Mouse (Mus musculus) liver, postnatal 0 days (tissue): ENCODE results near the gene Col8a2. TPM values are rescaled to one million over a fixed set of nuclear protein-coding genes. Genes with fewer than 3 reads are reported as not detected.

ENCODE experiments used
- ATAC-seq: fragments of 200-750 bp; cut with Nextera tagmentation; 2 replicates; pipeline ENCODE4 v1.8.0; 2017; ENCODE audit warnings: mild to moderate bottlenecking, moderate library complexity
- DNase-seq: peaks from one replicate; pipeline ENCODE4 v3.0.0-alpha.2; 2016
- H3K27ac ChIP-seq: fragments of 300-500 bp; sonication (generic); 2 replicates; pipeline ENCODE4 v1.5.1; 2014; ENCODE audit warnings: antibody characterized with exemption, moderate library complexity, mild to moderate bottlenecking, low read depth
- H3K27me3 ChIP-seq: fragments of 300-500 bp; sonication (generic); 2 replicates; pipeline ENCODE4 v1.6.1; 2014; ENCODE audit warnings: low read length, control low read depth, mixed read lengths; ENCODE audit not compliant: insufficient read depth
- H3K36me3 ChIP-seq: fragments of 300-500 bp; sonication (generic); replicated peaks from 2 replicates; pipeline ENCODE4 v1.6.1; 2014; ENCODE audit warnings: mild to moderate bottlenecking, control low read depth, low read length, moderate library complexity, mixed read lengths; ENCODE audit not compliant: insufficient read depth
- H3K4me1 ChIP-seq: fragments of 300-500 bp; sonication (generic); 2 replicates; pipeline ENCODE4 v1.6.1; 2014; ENCODE audit warnings: antibody characterized with exemption, mild to moderate bottlenecking, control low read depth; ENCODE audit not compliant: insufficient read depth
- H3K4me2 ChIP-seq: fragments of 300-500 bp; sonication (generic); 2 replicates; pipeline ENCODE4 v1.6.1; 2014; ENCODE audit warnings: low read depth, mild to moderate bottlenecking, low read length, moderate library complexity, mixed read lengths
- H3K4me3 ChIP-seq: fragments of 300-500 bp; sonication (generic); 2 replicates; pipeline ENCODE4 v1.5.1; 2014; ENCODE audit warnings: low read depth, low read length
- H3K9ac ChIP-seq: fragments of 300-500 bp; sonication (generic); replicated peaks from 2 replicates; pipeline ENCODE4 v1.6.1; 2014; ENCODE audit warnings: mild to moderate bottlenecking, moderate library complexity
- H3K9me3 ChIP-seq: fragments of 300-500 bp; sonication (generic); 2 replicates; pipeline ENCODE4 v1.6.1; 2016; ENCODE audit warnings: mild to moderate bottlenecking, control low read depth, low read length, mixed read lengths
- CTCF ChIP-seq: sonication (generic); IDR thresholded peaks from 2 replicates; pipeline ENCODE4 v1.5.1; 2016; ENCODE audit warnings: antibody characterized with exemption, low read depth
- EP300 ChIP-seq: IDR thresholded peaks from 2 replicates; pipeline ENCODE4 v1.6.1; 2016; ENCODE audit warnings: antibody characterized with exemption, low read depth, mild to moderate bottlenecking
- WGBS: fragments of 180-500 bp; shearing (Covaris S2); extraction: QIAGEN DNeasy Blood & Tissue Kit; methylation state at CpG from one replicate; pipeline ENCODE4 v1.1.7; 2014; ENCODE audit not compliant: insufficient replicate concordance; 5-methylcytosine and 5-hydroxymethylcytosine counted together
- polyA plus RNA-seq: library from polyadenylated mRNA; unstranded; fragments of >200 nt; fragmentation: Nextera tagmentation; extraction: Ambion mirVana; gene quantifications from 2 replicates; pipeline ENCODE4 v1.2.1, GENCODE M21; 2015

Gene Col8a2
- polyA plus RNA-seq, 1 experiment from 2014 or later = 0.25 TPM

- Histone ChIP-seq H3K27me3 (0 out of 2 replicates have a peak, but pooled peaks cover 2% of the 10 kb centered on the region), H3K27ac (no peak overlapping the region; the same call in 1 of the 2 replicates), H3K9me3 (no peaks in the 10 kb centered on the region), H3K4me1 (peaks cover 64% of the 10 kb centered on the region), H3K9ac (peak overlapping the region; percentile 78), H3K4me2 (peak overlapping the region; percentile 85), H3K4me3 (peak overlapping the region; percentile 82), H3K36me3 (no peaks in the 10 kb centered on the region; the same call in 1 of the 2 replicates)
- ATAC-seq = no peak
- TF ChIP-seq CTCF (no peak), EP300 (no peak)
- WGBS = 36% methylated on average over 9 of the region's 9 CpGs
- peak; percentile 56 for DNase-seq
Observed at GRCm38 (mm10) chr4:126254315-126255112, 32.1 kb upstream of the Col8a2 start.

- H3K27me3 ChIP-seq = 0 out of 2 replicates have a peak, but pooled peaks cover 2% of the 10 kb centered on the region
- no peaks in the 10 kb centered on the region for H3K9me3 ChIP-seq
- ATAC-seq (no peak), DNase-seq (peak; percentile 47)
- peaks cover 73% of the 10 kb centered on the region for H3K4me1 ChIP-seq
- H3K9ac ChIP-seq = peak overlapping the region; percentile 78
- peak overlapping the region; percentile 87 for H3K27ac ChIP-seq
- WGBS = 2% methylated on average over 50 of the region's 50 CpGs
- no peaks in the 10 kb centered on the region; the same call in 1 of the 2 replicates for H3K36me3 ChIP-seq
- TF ChIP-seq CTCF (no peak), EP300 (no peak)
- H3K4me3 ChIP-seq = peak overlapping the region; percentile 82
- H3K4me2 ChIP-seq = peak overlapping the region; percentile 85
Observed at GRCm38 (mm10) chr4:126255113-126256001, 31.2 kb upstream of the Col8a2 start.

- Histone ChIP-seq H3K9ac (peak within 1 kb of the TSS; percentile 78), H3K27ac (peak within 1 kb of the TSS; percentile 87), H3K4me3 (peak within 1 kb of the TSS; percentile 82), H3K4me1 (peaks cover 76% of the 10 kb centered on the region), H3K36me3 (no peaks in the 10 kb centered on the region), H3K27me3 (0 out of 2 replicates have a peak, but pooled peaks cover 2% of the 10 kb centered on the region), H3K4me2 (peak within 1 kb of the TSS; percentile 85), H3K9me3 (no peaks in the 10 kb centered on the region)
- 1% methylated on average over 53 of the region's 59 CpGs for WGBS
- TF ChIP-seq CTCF (peak; percentile 23; the same call in 1 of the 2 replicates), EP300 (no peak)
- peak; percentile 75 for ATAC-seq
- peak; percentile 87 for DNase-seq
Observed at GRCm38 (mm10) chr4:126256131-126256791, 30.3 kb upstream of the Col8a2 start, which contains the start of gene Map7d1. Gene Map7d1 (minus strand): TSS chr4:126256343.

- Histone ChIP-seq H3K27ac (peak overlapping the region; percentile 87), H3K4me1 (peaks cover 74% of the 10 kb centered on the region), H3K9ac (peak overlapping the region; percentile 78), H3K36me3 (no peaks in the 10 kb centered on the region), H3K27me3 (0 out of 2 replicates have a peak, but pooled peaks cover 2% of the 10 kb centered on the region), H3K9me3 (no peaks in the 10 kb centered on the region), H3K4me2 (peak overlapping the region; percentile 85), H3K4me3 (peak overlapping the region; percentile 82)
- ATAC-seq (peak; percentile 74), DNase-seq (peak; percentile 78)
- 12% methylated on average over 26 of the region's 26 CpGs for WGBS
- TF ChIP-seq EP300 (peak; percentile 40; the same call in 1 of the 2 replicates), CTCF (no peak)
Observed at GRCm38 (mm10) chr4:126256967-126257881, 29.4 kb upstream of the Col8a2 start.

- 0 out of 2 replicates have a peak, but pooled peaks cover 2% of the 10 kb centered on the region for H3K27me3 ChIP-seq
- H3K9ac ChIP-seq = no peak overlapping the region
- H3K36me3 ChIP-seq = no peaks in the 10 kb centered on the region
- DNase-seq (no peak), ATAC-seq (no peak)
- H3K4me2 ChIP-seq = no peak overlapping the region
- no peaks in the 10 kb centered on the region for H3K9me3 ChIP-seq
- H3K27ac ChIP-seq = peak overlapping the region; percentile 86
- no peak overlapping the region for H3K4me3 ChIP-seq
- 24% methylated on average over 3 of the region's 3 CpGs for WGBS
- TF ChIP-seq EP300 (no peak), CTCF (no peak)
- H3K4me1 ChIP-seq = peaks cover 71% of the 10 kb centered on the region
Observed at GRCm38 (mm10) chr4:126259063-126259462, 27.5 kb upstream of the Col8a2 start.
